In the genomic region with DNA sequence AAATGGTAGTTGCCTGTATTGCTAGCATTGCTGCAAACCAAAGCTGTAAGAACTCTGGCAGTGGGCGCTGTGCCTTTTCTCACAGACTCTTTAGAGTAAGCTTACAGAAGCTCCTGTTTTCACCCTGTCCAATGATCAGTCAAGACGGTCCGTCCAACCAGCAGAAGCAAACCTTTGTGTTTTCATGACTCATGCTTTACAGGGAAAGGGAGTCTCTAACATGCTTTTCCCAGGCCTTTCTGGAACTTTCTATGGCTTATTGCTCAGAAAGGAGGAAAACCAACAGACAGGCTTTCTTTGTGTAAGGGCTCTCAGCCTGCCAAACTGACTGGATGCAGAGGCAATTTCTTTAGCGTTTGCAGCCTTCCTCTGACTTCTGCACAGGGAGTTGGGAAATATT, we compare ENCODE assay signal across 15 mouse cellular contexts.
DNase-seq lines count a peak whose midpoint lies in the region; ATAC-seq and TF ChIP-seq lines count a peak whose summit lies in the region.
"Had no signal": no experiment of that assay in that cellular context is flagged by ENCODE, and none has a peak within 500 bp of the region (broad histone marks: within the 10 kb centered on the region; RNA-seq: fewer than 3 reads in every experiment).

No protein-coding gene starts in this region.

- no peak overlapping the region for H3K4me2 ChIP-seq in lung, postnatal 0 days (replicated peaks; ENCODE audit: low read depth, low read length)
- H3K4me2 ChIP-seq: embryonic facial prominence, embryonic 12.5 days; lung, embryonic 15.5 days; midbrain, embryonic 12.5 days had no signal

- H3K36me3 ChIP-seq in lung, postnatal 0 days (ENCODE audit: insufficient read depth, low read length), result no peaks in the 10 kb centered on the region
- H3K36me3 ChIP-seq: embryonic facial prominence, embryonic 12.5 days; lung, embryonic 15.5 days; midbrain, embryonic 12.5 days had no signal

- DNase-seq in heart, adult 18-20 months, result peak; percentile 30 to 57
- DNase-seq in heart, postnatal 25 days (ENCODE audit: low spot score), result no peak
- DNase-seq in lung, postnatal 0 days (ENCODE audit: low spot score), result peak; percentile 31
- DNase-seq in lung, postnatal 14 days, result no peak
- DNase-seq in brain, embryonic 14.5 days (ENCODE audit: low read depth), result peak; percentile 32
- DNase-seq in heart, postnatal 36 days, result peak; percentile 2 to 13
- no peak for DNase-seq in urinary bladder, postnatal 25 days (ENCODE audit: low spot score)
- DNase-seq in thymus, postnatal 25 days, result no peak
- DNase-seq: cerebellum, adult 9-11 months; spleen, adult 18-20 months had no signal

- intact Hi-C loops in heart, postnatal 25 days (cut with DNase I), result no loop called here
- intact Hi-C loops in heart, postnatal 36 days (cut with DNase I), result no loop called here

- no peak overlapping the region for H3K9ac ChIP-seq in lung, postnatal 0 days (replicated peaks; ENCODE audit: low read depth)
- H3K9ac ChIP-seq: embryonic facial prominence, embryonic 12.5 days; lung, embryonic 15.5 days; midbrain, embryonic 12.5 days had no signal

- no peak overlapping the region for H3K4me3 ChIP-seq in lung, postnatal 0 days (ENCODE audit: low read depth, low read length)
- H3K4me3 ChIP-seq: embryonic facial prominence, embryonic 12.5 days; heart, adult 2 months; lung, embryonic 15.5 days; midbrain, embryonic 12.5 days had no signal

- H3K4me1 ChIP-seq in lung, postnatal 0 days (ENCODE audit: insufficient read depth, low read depth, low read length), result no peaks in the 10 kb centered on the region
- H3K4me1 ChIP-seq: embryonic facial prominence, embryonic 12.5 days; lung, embryonic 15.5 days had no signal

- 59% methylated on average over 4 of the region's 4 CpGs for WGBS in lung, postnatal 0 days

- no peak overlapping the region for H3K27ac ChIP-seq in lung, postnatal 0 days (ENCODE audit: low read length)
- H3K27ac ChIP-seq: embryonic facial prominence, embryonic 12.5 days; heart, adult 2 months; lung, embryonic 15.5 days; midbrain, embryonic 12.5 days had no signal

- no peak for TF ChIP-seq CTCF in lung, postnatal 0 days (IDR thresholded peaks at IDR 0.05)
- no peak for TF ChIP-seq CTCF in brain, embryonic 14.5 days (IDR thresholded peaks at IDR 0.05; ENCODE audit: borderline replicate concordance, extremely low read depth, insufficient read depth, insufficient read length)

- no peak for TF ChIP-seq EP300 in lung, postnatal 0 days (IDR thresholded peaks at IDR 0.05)

- ATAC-seq in lung, postnatal 0 days, result no peak
- ATAC-seq: intestine, embryonic 16.5 days had no signal

- no peaks in the 10 kb centered on the region for H3K9me3 ChIP-seq in lung, postnatal 0 days (ENCODE audit: low read length)
- H3K9me3 ChIP-seq: embryonic facial prominence, embryonic 12.5 days; lung, embryonic 15.5 days; midbrain, embryonic 12.5 days had no signal

- TF ChIP-seq POLR2A in brain, embryonic 14.5 days (IDR thresholded peaks at IDR 0.05; ENCODE audit: borderline replicate concordance, extremely low read depth, insufficient read depth, insufficient read length, poor library complexity, severe bottlenecking), result no peak

- no peaks in the 10 kb centered on the region for H3K27me3 ChIP-seq in lung, postnatal 0 days (replicated peaks; ENCODE audit: insufficient read depth, low read length)
- H3K27me3 ChIP-seq: embryonic facial prominence, embryonic 12.5 days; lung, embryonic 15.5 days; midbrain, embryonic 12.5 days had no signal

Comparison
In these comparisons a context has a peak if more than half of its experiments do, and no peak if none do; other contexts are left out.
1. DNase-seq: peak in heart, adult 18-20 months (2 of 2), lung, postnatal 0 days (single experiment), brain, embryonic 14.5 days (single experiment) and heart, postnatal 36 days (2 of 2); none in heart, postnatal 25 days (single experiment), lung, postnatal 14 days (single experiment), urinary bladder, postnatal 25 days (single experiment) and thymus, postnatal 25 days (single experiment).